Mouse (Mus musculus): ENCODE data around the gene Ttc36.

- no peak for TF ChIP-seq CTCF (IDR thresholded peaks at IDR 0.05; ENCODE audit: low read depth, low read length)
- no peak for TF ChIP-seq POLR2A (IDR thresholded peaks at IDR 0.05; ENCODE audit: extremely low read depth, insufficient read depth, low read length)
Measured at GRCm38 (mm10) chr9:44830506-44830905, 27.6 kb upstream of the Ttc36 start.

All from liver, adult 2 months (tissue).